Mouse (Mus musculus): ENCODE measurements around the gene Kif1bp.
A peak's percentile ranks its signal among the peaks of the same experiment; 100 is the strongest.
"Not testable (repeated sequence)": the region's sequence is repeated elsewhere in the genome, so short reads cannot be mapped to it uniquely, and the experiment has no call there.

The Kif1bp gene

DNA sequence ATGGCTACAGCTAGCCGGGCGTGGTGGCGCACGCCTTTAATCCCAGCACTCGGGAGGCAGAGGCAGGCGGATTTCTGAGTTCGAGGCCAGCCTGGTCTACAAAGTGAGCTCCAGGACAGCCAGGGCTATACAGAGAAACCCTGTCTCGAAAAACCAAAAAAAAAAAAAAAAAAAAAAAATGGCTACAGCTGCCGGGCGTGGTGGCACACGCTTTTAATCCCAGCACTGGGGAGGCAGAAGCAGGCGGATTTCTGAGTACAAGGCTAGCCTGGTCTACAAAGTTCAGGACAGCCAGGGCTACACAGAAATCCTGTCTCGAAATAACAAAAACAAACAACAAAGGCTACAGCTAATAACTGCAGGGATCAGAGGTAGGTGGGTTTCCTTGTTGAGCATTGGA is 872 bp upstream of the Kif1bp start:
- DNase-seq (ENCODE audit: low read depth, low spot score); H3K36me3 ChIP-seq (ENCODE audit: control insufficient read depth, insufficient read depth, low read length, poor library complexity, severe bottlenecking); H3K27me3 ChIP-seq (ENCODE audit: control insufficient read depth, insufficient read depth, low read length, poor library complexity, severe bottlenecking): not testable (repeated sequence)

DNA sequence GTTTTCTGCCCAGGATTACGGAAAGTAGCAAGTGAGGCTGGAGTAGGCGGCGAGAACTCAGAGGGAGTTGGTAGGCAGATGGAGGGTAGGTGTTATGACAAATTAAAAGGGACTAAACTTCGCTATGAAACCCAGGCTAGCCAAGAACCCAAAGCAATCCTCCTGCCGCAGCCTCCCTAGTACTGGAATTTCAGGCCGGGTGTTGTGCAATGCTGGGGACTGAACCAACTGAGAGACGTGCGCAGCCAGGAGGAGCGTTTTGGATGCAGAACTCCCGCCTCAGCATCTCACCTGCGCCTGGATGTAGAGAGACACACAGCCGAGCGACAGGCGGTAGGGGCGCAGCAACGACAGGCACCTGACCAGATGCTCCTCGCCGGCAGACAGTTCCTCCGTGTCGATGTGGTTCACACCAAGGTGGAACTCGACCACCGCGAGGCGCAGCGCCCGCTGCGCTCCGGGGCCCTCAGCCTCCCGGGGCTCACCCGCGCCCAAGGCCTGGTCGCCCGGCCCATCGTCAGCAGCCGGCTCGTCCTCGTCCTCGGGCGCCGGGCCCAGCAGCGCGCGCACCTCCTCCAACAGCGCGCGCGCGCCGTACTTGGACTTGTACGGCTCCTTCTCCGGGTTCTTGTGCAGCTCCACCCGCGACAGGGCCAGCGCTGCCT is 452 bp downstream of the Kif1bp start:
- H3K36me3 ChIP-seq (ENCODE audit: control insufficient read depth, insufficient read depth, low read length, poor library complexity, severe bottlenecking): no peaks in the 10 kb centered on the region; the same call in 1 of the 2 replicates
- DNase-seq (ENCODE audit: low read depth, low spot score): no peak

DNA sequence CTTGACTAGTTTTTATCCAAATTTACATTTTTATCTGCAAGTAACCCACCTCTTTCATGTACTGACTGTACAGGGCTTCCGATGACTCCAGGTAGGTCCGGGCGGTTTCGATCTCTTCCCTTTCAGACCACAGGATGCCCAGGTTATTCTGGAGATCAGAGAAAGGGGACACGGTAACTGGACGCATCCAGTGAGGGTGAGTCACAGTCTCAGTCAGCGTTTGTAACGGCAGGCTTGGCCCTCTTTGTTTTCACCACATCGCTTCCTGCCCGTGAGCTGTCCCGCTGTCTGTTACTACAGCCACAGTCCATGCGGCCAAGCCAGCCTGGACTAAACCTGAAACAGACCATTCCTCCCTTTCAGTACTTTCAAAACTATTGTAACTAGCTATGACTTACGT is 3.3 kb downstream of the Kif1bp start:
- H3K36me3 ChIP-seq (ENCODE audit: control insufficient read depth, insufficient read depth, low read length, poor library complexity, severe bottlenecking): peaks cover 7% of the 10 kb centered on the region

More for the DNA sequence above, 452 bp downstream of the Kif1bp start:
- no peaks in the 10 kb centered on the region for H3K27me3 ChIP-seq (ENCODE audit: control insufficient read depth, insufficient read depth, low read length, poor library complexity, severe bottlenecking)

DNA sequence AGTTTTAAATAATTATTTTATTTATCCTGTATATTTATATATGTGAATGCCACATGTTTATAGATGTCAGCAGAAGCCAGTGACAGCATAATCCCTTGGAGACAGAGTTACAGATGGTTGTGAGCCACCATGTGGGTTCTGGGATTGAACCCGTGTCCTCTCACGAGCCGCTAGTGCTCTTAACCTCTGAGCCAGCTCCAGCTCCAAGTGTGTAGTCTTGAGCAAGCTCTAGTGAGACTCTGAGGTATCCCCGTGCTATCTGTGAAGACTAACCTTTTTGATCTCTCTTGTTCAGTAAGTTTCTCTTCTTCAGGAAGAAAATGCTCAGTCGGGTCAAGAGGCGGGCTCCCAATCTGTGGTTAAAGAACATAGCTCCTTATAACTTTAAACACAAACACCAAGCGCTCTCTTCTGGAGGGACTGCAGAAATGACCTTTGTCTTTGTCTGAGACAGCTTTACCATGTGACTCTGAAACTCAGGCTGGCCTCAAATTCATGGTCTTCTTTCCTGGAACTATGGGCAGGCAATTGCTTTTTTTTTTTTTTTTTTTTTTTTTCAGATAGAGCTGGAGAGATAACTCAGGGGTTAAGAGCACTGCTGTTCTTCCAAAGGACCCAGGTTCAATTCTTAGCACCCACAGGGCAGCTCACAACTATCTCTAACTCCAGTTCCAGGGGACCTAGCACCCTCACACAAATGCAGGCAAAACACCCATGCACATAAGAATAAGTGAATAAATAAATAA is 8.0 kb downstream of the Kif1bp start:
- no peaks in the 10 kb centered on the region for H3K27me3 ChIP-seq (ENCODE audit: control insufficient read depth, insufficient read depth, low read length, poor library complexity, severe bottlenecking)
- DNase-seq (ENCODE audit: low read depth, low spot score): no peak
- H3K36me3 ChIP-seq (ENCODE audit: control insufficient read depth, insufficient read depth, low read length, poor library complexity, severe bottlenecking): peaks cover 16% of the 10 kb centered on the region

More for the DNA sequence above, 3.3 kb downstream of the Kif1bp start:
- H3K27me3 ChIP-seq (ENCODE audit: control insufficient read depth, insufficient read depth, low read length, poor library complexity, severe bottlenecking): no peaks in the 10 kb centered on the region
- DNase-seq (ENCODE audit: low read depth, low spot score): no peak

DNA sequence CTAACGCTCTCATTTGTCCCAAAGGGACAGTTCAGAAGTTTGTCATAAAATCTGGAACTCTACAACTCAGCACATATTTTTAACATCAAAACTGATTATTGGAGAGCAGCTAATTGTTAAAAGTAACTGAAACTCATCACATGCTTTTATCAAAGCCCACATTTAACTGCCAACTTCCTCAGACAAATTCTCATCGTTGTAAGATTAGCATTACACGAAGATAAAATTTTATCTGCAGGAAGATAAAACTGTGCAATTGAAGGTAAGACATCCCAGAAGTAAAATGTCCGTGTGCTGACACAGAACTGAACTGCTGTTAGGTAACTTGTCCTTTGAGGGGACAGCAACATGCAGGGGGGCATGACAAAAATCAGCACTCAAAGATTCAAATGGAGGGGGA is 9.4 kb downstream of the Kif1bp start:
- Histone ChIP-seq H3K36me3 (ENCODE audit: control insufficient read depth, insufficient read depth, low read length, poor library complexity, severe bottlenecking) (peaks cover 16% of the 10 kb centered on the region), H3K27me3 (ENCODE audit: control insufficient read depth, insufficient read depth, low read length, poor library complexity, severe bottlenecking) (no peaks in the 10 kb centered on the region)
- DNase-seq (ENCODE audit: low read depth, low spot score): no peak

DNA sequence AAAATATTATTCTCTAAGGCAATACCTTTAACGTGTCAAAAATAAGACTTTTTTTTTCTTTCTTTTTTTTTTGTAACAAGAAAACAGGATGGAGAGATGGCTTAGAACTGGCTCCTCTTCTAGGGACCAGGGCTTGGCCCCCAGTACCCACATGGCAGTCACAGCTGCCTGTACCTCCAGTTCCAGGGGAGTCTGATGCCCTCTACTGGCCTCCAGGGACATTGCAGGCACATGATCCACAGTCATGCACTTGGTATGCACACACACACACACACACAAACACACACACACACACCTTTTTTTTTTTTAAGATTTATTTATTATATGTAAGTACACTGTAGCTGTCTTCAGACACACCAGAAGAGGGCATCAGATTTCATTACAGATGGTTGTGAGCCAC is 20.5 kb downstream of the Kif1bp start:
- no peaks in the 10 kb centered on the region for H3K27me3 ChIP-seq (ENCODE audit: control insufficient read depth, insufficient read depth, low read length, poor library complexity, severe bottlenecking)
- peak; percentile 67 for DNase-seq (ENCODE audit: low read depth, low spot score)
- 0 out of 2 replicates have a peak, but pooled peaks cover 3% of the 10 kb centered on the region for H3K36me3 ChIP-seq (ENCODE audit: control insufficient read depth, insufficient read depth, low read length, poor library complexity, severe bottlenecking)

DNA sequence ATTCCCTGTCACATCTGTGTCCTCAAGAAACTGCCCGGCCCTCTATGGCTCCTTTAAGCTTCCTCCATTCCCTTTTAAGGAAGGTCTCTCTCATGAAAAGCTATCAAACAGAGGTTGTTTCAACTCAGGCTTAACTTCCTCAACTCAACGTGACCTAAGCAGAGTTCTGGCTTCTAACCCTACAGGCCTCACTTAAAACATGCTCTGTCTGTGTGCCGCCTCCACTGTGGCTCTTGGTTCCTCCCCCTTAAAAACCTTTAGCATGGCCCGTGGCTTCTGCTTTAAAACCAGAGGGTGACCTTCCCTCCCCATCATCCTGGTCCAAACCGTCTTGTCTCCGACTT is 21.7 kb downstream of the Kif1bp start:
- peak; percentile 56 for DNase-seq (ENCODE audit: low read depth, low spot score)
- Histone ChIP-seq H3K36me3 (ENCODE audit: control insufficient read depth, insufficient read depth, low read length, poor library complexity, severe bottlenecking) (0 out of 2 replicates have a peak, but pooled peaks cover 3% of the 10 kb centered on the region), H3K27me3 (ENCODE audit: control insufficient read depth, insufficient read depth, low read length, poor library complexity, severe bottlenecking) (no peaks in the 10 kb centered on the region)

DNA sequence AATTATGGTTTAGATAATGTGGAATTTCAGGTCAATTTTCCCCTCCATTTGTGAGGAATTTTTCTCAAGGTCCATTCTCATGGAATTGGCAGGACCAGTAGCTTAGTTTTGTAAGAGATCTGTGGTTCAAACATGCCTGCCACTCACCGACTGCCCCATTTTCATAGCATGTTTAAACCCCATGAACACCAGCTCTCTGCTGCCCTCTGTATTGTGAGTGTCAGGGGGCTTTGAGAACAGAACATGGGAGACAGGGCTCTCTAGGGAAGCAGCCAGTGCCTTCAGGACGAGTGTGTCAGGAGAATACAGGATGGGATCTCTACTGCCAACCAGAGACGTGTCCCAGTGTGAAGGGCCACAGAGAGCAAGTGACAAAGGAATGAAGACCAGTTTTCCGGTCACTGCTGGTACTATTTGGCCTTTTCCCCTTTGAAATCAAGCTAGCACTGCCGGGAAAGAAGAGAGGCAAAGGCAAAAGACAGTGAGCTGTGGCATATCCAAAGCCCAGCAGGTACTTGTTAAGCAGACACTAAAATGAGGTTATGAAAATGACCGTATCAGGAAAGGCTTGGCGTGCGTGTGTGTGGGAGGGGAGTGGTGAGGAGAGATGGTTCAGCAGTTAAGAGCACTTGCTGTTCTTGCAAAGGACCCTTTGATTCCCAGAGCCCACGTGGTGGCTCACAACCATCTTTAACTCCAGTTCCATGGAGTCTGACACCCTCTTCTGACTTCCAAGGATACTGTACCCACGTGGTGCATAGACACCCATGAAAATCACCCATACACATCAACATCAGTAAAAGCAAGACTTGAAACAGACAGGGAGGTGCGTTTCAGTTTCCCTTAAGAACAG is 22.3 kb downstream of the Kif1bp start:
- 0 out of 2 replicates have a peak, but pooled peaks cover 3% of the 10 kb centered on the region for H3K36me3 ChIP-seq (ENCODE audit: control insufficient read depth, insufficient read depth, low read length, poor library complexity, severe bottlenecking)
- no peaks in the 10 kb centered on the region for H3K27me3 ChIP-seq (ENCODE audit: control insufficient read depth, insufficient read depth, low read length, poor library complexity, severe bottlenecking)
- DNase-seq (ENCODE audit: low read depth, low spot score): peak; percentile 47

DNA sequence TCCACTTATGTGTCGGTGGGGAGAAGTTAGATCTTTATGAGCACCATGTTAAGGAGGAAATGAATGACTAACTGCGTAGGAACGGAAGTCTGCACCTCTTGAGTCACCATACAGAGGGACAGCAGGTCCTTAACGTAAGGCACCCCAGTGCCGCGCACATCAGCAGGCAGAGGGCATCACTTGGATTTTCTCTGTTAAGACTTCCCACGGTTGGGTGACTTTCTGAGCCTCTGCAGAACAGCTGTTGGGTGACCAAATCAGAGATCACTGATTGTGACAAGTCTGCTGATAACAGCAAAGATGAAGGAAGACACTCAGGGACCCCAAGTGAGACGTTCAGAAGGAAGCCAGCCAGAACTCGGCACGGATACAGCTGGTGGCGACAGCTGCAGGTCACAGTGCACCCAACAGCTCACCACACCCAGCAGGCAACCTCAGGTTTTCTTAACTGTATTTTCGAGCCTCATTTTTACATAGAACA is 24.6 kb downstream of the Kif1bp start:
- no peaks in the 10 kb centered on the region for H3K36me3 ChIP-seq (ENCODE audit: control insufficient read depth, insufficient read depth, low read length, poor library complexity, severe bottlenecking)
- no peaks in the 10 kb centered on the region for H3K27me3 ChIP-seq (ENCODE audit: control insufficient read depth, insufficient read depth, low read length, poor library complexity, severe bottlenecking)
- peak; percentile 78 for DNase-seq (ENCODE audit: low read depth, low spot score)

DNA sequence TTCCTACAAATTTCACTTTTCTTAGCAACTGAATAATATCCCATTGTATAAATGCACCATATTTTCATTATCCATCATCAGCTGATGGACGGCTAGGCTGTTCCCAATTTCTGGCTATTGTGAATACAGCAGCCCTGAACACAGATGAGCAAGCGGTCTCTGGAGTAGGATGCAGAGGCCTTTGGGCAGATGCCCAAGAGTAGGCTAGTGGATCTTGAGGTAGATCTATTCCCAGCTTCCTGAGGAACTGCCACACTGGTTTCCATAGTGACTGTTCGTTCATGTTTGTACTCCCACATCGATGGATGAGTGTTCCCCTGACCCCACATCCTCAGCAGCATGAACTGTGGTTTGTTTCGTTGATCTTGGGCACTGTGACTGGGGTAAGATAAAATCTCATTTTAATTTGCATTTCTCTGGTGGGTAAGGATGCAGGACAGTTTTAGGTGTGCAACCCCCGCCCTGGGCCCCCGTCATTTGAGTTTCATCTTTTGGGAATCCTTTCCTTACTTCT is 27.4 kb downstream of the Kif1bp start:
- Histone ChIP-seq H3K27me3 (ENCODE audit: control insufficient read depth, insufficient read depth, low read length, poor library complexity, severe bottlenecking) (no peaks in the 10 kb centered on the region; the same call in none of the 2 replicates), H3K36me3 (ENCODE audit: control insufficient read depth, insufficient read depth, low read length, poor library complexity, severe bottlenecking) (no peaks in the 10 kb centered on the region)
- DNase-seq (ENCODE audit: low read depth, low spot score): no peak

DNA sequence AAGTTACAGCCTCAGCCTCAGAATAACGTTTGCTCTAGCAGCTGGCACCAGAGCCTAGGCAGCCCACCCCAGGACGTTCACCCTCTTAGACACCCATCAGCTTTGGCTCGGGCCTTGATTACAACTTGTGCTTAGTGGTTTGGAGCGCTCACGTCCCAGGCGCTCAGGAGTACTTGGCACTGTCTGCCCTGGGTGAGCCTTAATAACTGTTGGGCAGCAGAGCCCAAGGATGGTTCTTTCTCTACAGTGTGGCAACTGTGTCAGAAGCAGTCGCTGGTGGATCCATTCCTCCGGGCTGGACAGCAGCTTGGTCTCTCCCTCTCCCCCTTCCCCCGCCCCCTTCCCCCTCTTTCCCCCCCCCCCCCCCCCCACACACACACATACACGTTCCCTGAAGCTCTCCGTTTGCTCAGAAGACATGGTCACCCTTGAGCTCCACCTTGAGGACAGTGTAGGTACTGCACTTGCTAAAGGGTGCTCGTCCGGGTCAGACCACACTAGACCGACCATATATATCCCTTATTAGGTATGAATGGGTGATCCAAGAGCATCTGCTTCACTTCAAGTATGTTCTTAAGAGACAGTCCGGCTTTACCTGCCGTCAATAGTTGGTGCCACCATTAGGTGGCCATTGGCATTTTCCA is 28.6 kb downstream of the Kif1bp start:
- Histone ChIP-seq H3K36me3 (ENCODE audit: control insufficient read depth, insufficient read depth, low read length, poor library complexity, severe bottlenecking) (no peaks in the 10 kb centered on the region), H3K27me3 (ENCODE audit: control insufficient read depth, insufficient read depth, low read length, poor library complexity, severe bottlenecking) (no peaks in the 10 kb centered on the region; the same call in none of the 2 replicates)
- peak; percentile 93 for DNase-seq (ENCODE audit: low read depth, low spot score)

DNA sequence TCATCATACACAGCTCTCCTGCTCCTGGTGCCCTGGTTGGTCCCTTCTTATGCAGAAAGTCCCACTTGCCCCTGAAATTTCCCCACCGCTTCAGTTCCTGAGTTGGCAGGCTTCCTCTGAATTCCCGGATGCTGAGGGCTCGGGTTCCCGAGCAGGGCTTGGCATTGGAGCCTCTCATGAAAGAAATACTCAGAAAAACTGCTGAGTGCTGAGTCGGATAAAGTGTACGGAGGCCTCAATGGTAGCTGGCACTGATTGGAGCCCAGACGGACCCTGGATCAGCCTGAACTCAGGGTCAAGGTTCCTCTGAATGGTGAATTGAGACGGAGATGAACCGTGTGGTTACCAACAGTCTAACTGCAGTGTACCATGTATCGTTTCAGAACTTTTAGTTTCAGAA is 31.8 kb downstream of the Kif1bp start:
- no peak for DNase-seq (ENCODE audit: low read depth, low spot score)
- no peaks in the 10 kb centered on the region; the same call in none of the 2 replicates for H3K27me3 ChIP-seq (ENCODE audit: control insufficient read depth, insufficient read depth, low read length, poor library complexity, severe bottlenecking)
- no peaks in the 10 kb centered on the region for H3K36me3 ChIP-seq (ENCODE audit: control insufficient read depth, insufficient read depth, low read length, poor library complexity, severe bottlenecking)

DNA sequence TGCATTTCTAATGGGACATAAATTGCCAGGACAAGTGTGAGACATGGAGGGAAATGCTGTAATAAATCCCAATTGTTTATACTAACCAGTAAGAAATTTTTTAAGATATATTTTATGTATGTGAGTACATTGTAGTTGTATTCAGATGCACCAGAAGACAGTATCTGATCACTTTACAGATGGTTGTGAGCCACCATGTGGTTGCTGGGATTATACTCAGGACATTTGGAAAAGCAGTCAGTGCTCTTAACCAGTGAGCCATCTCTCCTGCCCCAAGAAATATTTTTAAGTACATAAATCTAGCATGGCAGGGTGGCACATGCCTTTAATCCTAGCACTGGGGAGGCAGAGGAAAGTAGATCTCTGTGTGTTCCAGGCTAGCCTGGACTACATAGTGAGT is 32.5 kb downstream of the Kif1bp start:
- no peak for DNase-seq (ENCODE audit: low read depth, low spot score)
- Histone ChIP-seq H3K36me3 (ENCODE audit: control insufficient read depth, insufficient read depth, low read length, poor library complexity, severe bottlenecking) (no peaks in the 10 kb centered on the region), H3K27me3 (ENCODE audit: control insufficient read depth, insufficient read depth, low read length, poor library complexity, severe bottlenecking) (no peaks in the 10 kb centered on the region; the same call in none of the 2 replicates)

DNA sequence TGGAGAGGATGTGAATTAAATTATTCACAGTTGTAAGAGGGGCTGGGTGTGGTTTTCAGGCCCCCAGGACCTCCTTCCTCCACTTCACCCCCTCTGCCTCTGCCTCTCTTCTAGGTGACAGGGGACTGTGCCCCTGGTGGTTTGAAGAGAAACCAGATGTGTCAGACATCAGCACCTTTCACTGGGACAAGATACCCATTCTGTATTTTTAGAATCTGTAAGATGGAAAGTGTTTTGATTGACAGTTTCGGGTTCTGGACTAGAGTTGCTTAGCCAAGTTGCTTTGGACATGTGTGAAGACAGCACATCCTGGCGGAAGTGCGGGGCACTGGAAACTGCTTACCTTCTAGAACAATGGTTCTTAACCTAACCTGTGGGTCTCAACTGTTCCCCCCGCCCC is 33.9 kb downstream of the Kif1bp start:
- H3K36me3 ChIP-seq (ENCODE audit: control insufficient read depth, insufficient read depth, low read length, poor library complexity, severe bottlenecking): no peaks in the 10 kb centered on the region
- no peaks in the 10 kb centered on the region; the same call in none of the 2 replicates for H3K27me3 ChIP-seq (ENCODE audit: control insufficient read depth, insufficient read depth, low read length, poor library complexity, severe bottlenecking)
- peak; percentile 68 for DNase-seq (ENCODE audit: low read depth, low spot score)
